Mouse (Mus musculus): Measurements from ENCODE around the gene Usp48. TPM values are rescaled to one million over a fixed set of nuclear protein-coding genes. Genes with fewer than 3 reads are reported as not detected.
A peak's percentile ranks its signal among the peaks of the same experiment; 100 is the strongest.

Gene Usp48
- polyA plus RNA-seq, 1 experiment from 2014 or later = 72.5 TPM

GRCm38 (mm10) chr4:137663491-137663890 is 69.9 kb downstream of the Usp48 start:
- DNase-seq (ENCODE audit: low spot score, missing footprints) (no peak), ATAC-seq (ENCODE audit: low FRiP score) (no peak)
- Histone ChIP-seq H3K9ac (ENCODE audit: low read length) (no peak overlapping the region), H3K4me3 (ENCODE audit: low read depth, low read length) (no peak overlapping the region), H3K4me2 (no peak overlapping the region), H3K27me3 (ENCODE audit: control insufficient read depth, insufficient read depth, low read length) (peaks cover 16% of the 10 kb centered on the region), H3K9me3 (ENCODE audit: control insufficient read depth, low read length) (no peaks in the 10 kb centered on the region), H3K36me3 (ENCODE audit: control insufficient read depth, insufficient read depth, low read length) (no peaks in the 10 kb centered on the region), H3K27ac (ENCODE audit: low read depth, low read length) (no peak overlapping the region), H3K4me1 (ENCODE audit: control insufficient read depth, insufficient read depth, low read length) (peaks cover 7% of the 10 kb centered on the region)
- 90% methylated on average over 4 of the region's 4 CpGs for WGBS

- Histone ChIP-seq H3K4me2 (peak within 1 kb of the TSS; percentile 98), H3K9ac (ENCODE audit: low read length) (peak within 1 kb of the TSS; percentile 72), H3K9me3 (ENCODE audit: control insufficient read depth, low read length) (no peaks in the 10 kb centered on the region), H3K4me3 (ENCODE audit: low read depth, low read length) (peak within 1 kb of the TSS; percentile 60), H3K36me3 (ENCODE audit: control insufficient read depth, insufficient read depth, low read length) (no peaks in the 10 kb centered on the region), H3K4me1 (ENCODE audit: control insufficient read depth, insufficient read depth, low read length) (peaks cover 7% of the 10 kb centered on the region), H3K27me3 (ENCODE audit: control insufficient read depth, insufficient read depth, low read length) (peaks cover 16% of the 10 kb centered on the region), H3K27ac (ENCODE audit: low read depth, low read length) (no peak within 1 kb of the TSS)
- WGBS = under 1% methylated on average over 29 of the region's 44 CpGs
- ATAC-seq (ENCODE audit: low FRiP score) (peak; percentile 65), DNase-seq (ENCODE audit: low spot score, missing footprints) (peak; percentile 89)
These were observed 71.0 kb downstream of the Usp48 start, which contains the start of gene Rap1gap for GRCm38 (mm10) chr4:137664433-137664979. Gene Rap1gap (plus strand): TSS chr4:137664726.

GRCm38 (mm10) chr4:137664980-137665675 is 71.6 kb downstream of the Usp48 start:
- DNase-seq (ENCODE audit: low spot score, missing footprints) = peak; percentile 90
- 16% methylated on average over 15 of the region's 15 CpGs for WGBS
- Histone ChIP-seq H3K4me2 (peak overlapping the region; percentile 98), H3K4me3 (ENCODE audit: low read depth, low read length) (peak overlapping the region; percentile 60), H3K27ac (ENCODE audit: low read depth, low read length) (no peak overlapping the region), H3K27me3 (ENCODE audit: control insufficient read depth, insufficient read depth, low read length) (peaks cover 16% of the 10 kb centered on the region), H3K4me1 (ENCODE audit: control insufficient read depth, insufficient read depth, low read length) (peaks cover 7% of the 10 kb centered on the region), H3K36me3 (ENCODE audit: control insufficient read depth, insufficient read depth, low read length) (no peaks in the 10 kb centered on the region), H3K9ac (ENCODE audit: low read length) (peak overlapping the region; percentile 72), H3K9me3 (ENCODE audit: control insufficient read depth, low read length) (no peaks in the 10 kb centered on the region)
- ATAC-seq (ENCODE audit: low FRiP score) = peak; percentile 26; the same call in 1 of the 2 replicates

GRCm38 (mm10) chr4:137665791-137666190 is 72.2 kb downstream of the Usp48 start:
- peaks cover 5% of the 10 kb centered on the region; the same call in 1 of the 2 replicates for H3K4me1 ChIP-seq (ENCODE audit: control insufficient read depth, insufficient read depth, low read length)
- no peak overlapping the region for H3K9ac ChIP-seq (ENCODE audit: low read length)
- H3K4me2 ChIP-seq = no peak overlapping the region
- peaks cover 16% of the 10 kb centered on the region for H3K27me3 ChIP-seq (ENCODE audit: control insufficient read depth, insufficient read depth, low read length)
- H3K36me3 ChIP-seq (ENCODE audit: control insufficient read depth, insufficient read depth, low read length) = no peaks in the 10 kb centered on the region
- DNase-seq (ENCODE audit: low spot score, missing footprints) (no peak), ATAC-seq (ENCODE audit: low FRiP score) (no peak)
- 86% methylated on average over 5 of the region's 5 CpGs for WGBS
- no peak overlapping the region for H3K27ac ChIP-seq (ENCODE audit: low read depth, low read length)
- no peak overlapping the region for H3K4me3 ChIP-seq (ENCODE audit: low read depth, low read length)
- H3K9me3 ChIP-seq (ENCODE audit: control insufficient read depth, low read length) = no peaks in the 10 kb centered on the region

- no peak overlapping the region for H3K9ac ChIP-seq (ENCODE audit: low read length)
- peaks cover 16% of the 10 kb centered on the region for H3K27me3 ChIP-seq (ENCODE audit: control insufficient read depth, insufficient read depth, low read length)
- no peak overlapping the region for H3K4me2 ChIP-seq
- DNase-seq (ENCODE audit: low spot score, missing footprints) (no peak), ATAC-seq (ENCODE audit: low FRiP score) (no peak)
- WGBS = 73% methylated on average over 5 of the region's 5 CpGs
- peaks cover 4% of the 10 kb centered on the region; the same call in 1 of the 2 replicates for H3K4me1 ChIP-seq (ENCODE audit: control insufficient read depth, insufficient read depth, low read length)
- no peaks in the 10 kb centered on the region for H3K36me3 ChIP-seq (ENCODE audit: control insufficient read depth, insufficient read depth, low read length)
- no peak overlapping the region for H3K4me3 ChIP-seq (ENCODE audit: low read depth, low read length)
- H3K27ac ChIP-seq (ENCODE audit: low read depth, low read length) = no peak overlapping the region
- no peaks in the 10 kb centered on the region for H3K9me3 ChIP-seq (ENCODE audit: control insufficient read depth, low read length)
These were observed 72.9 kb downstream of the Usp48 start for GRCm38 (mm10) chr4:137666283-137666957.

- Histone ChIP-seq H3K4me3 (ENCODE audit: low read depth, low read length) (no peak overlapping the region), H3K9ac (ENCODE audit: low read length) (no peak overlapping the region), H3K27me3 (ENCODE audit: control insufficient read depth, insufficient read depth, low read length) (peaks cover 16% of the 10 kb centered on the region), H3K4me2 (no peak overlapping the region), H3K9me3 (ENCODE audit: control insufficient read depth, low read length) (no peaks in the 10 kb centered on the region), H3K4me1 (ENCODE audit: control insufficient read depth, insufficient read depth, low read length) (peaks cover 4% of the 10 kb centered on the region; the same call in 1 of the 2 replicates), H3K27ac (ENCODE audit: low read depth, low read length) (no peak overlapping the region), H3K36me3 (ENCODE audit: control insufficient read depth, insufficient read depth, low read length) (no peaks in the 10 kb centered on the region)
- ATAC-seq (ENCODE audit: low FRiP score) (no peak), DNase-seq (ENCODE audit: low spot score, missing footprints) (no peak)
- WGBS = 72% methylated on average over 8 of the region's 8 CpGs
These were observed 73.4 kb downstream of the Usp48 start for GRCm38 (mm10) chr4:137666958-137667345.

- H3K4me3 ChIP-seq (ENCODE audit: low read depth, low read length) = no peak overlapping the region
- no peaks in the 10 kb centered on the region for H3K36me3 ChIP-seq (ENCODE audit: control insufficient read depth, insufficient read depth, low read length)
- H3K4me2 ChIP-seq = no peak overlapping the region
- H3K4me1 ChIP-seq (ENCODE audit: control insufficient read depth, insufficient read depth, low read length) = peaks cover 4% of the 10 kb centered on the region; the same call in 1 of the 2 replicates
- WGBS = 55% methylated on average over 5 of the region's 5 CpGs
- DNase-seq (ENCODE audit: low spot score, missing footprints) = no peak
- H3K9ac ChIP-seq (ENCODE audit: low read length) = no peak overlapping the region
- no peak overlapping the region for H3K27ac ChIP-seq (ENCODE audit: low read depth, low read length)
- ATAC-seq (ENCODE audit: low FRiP score) = no peak
- H3K9me3 ChIP-seq (ENCODE audit: control insufficient read depth, low read length) = no peaks in the 10 kb centered on the region
- H3K27me3 ChIP-seq (ENCODE audit: control insufficient read depth, insufficient read depth, low read length) = peaks cover 16% of the 10 kb centered on the region
These were observed 74.2 kb downstream of the Usp48 start for GRCm38 (mm10) chr4:137667747-137668146.

- no peak overlapping the region for H3K4me2 ChIP-seq
- no peak overlapping the region for H3K9ac ChIP-seq (ENCODE audit: low read length)
- H3K9me3 ChIP-seq (ENCODE audit: control insufficient read depth, low read length) = no peaks in the 10 kb centered on the region
- no peaks in the 10 kb centered on the region for H3K36me3 ChIP-seq (ENCODE audit: control insufficient read depth, insufficient read depth, low read length)
- no peak overlapping the region for H3K4me3 ChIP-seq (ENCODE audit: low read depth, low read length)
- 80% methylated on average over 13 of the region's 13 CpGs for WGBS
- no peaks in the 10 kb centered on the region for H3K4me1 ChIP-seq (ENCODE audit: control insufficient read depth, insufficient read depth, low read length)
- no peak for ATAC-seq (ENCODE audit: low FRiP score)
- DNase-seq (ENCODE audit: low spot score, missing footprints) = no peak
- no peak overlapping the region for H3K27ac ChIP-seq (ENCODE audit: low read depth, low read length)
- H3K27me3 ChIP-seq (ENCODE audit: control insufficient read depth, insufficient read depth, low read length) = no peaks in the 10 kb centered on the region
These were observed 78.4 kb downstream of the Usp48 start for GRCm38 (mm10) chr4:137671711-137672500.

Data from midbrain, embryonic 11.5 days (tissue).